Mouse (Mus musculus) forebrain, embryonic 14.5 days (tissue): ENCODE measurements around the gene Pitpnm2. TPM values are rescaled to one million over a fixed set of nuclear protein-coding genes. Genes with fewer than 3 reads are reported as not detected.

Experiments used
- ATAC-seq: fragments of 200-750 bp; cut with Nextera tagmentation; 2 replicates; pipeline ENCODE4 v1.8.0; 2017; ENCODE audit warnings: mild to moderate bottlenecking, moderate library complexity
- DNase-seq: peaks from one replicate; pipeline ENCODE4 v3.0.0-alpha.2; 2015; ENCODE audit warnings: low spot score
- H3K27ac ChIP-seq: fragments of 300-500 bp; sonication (generic); 2 replicates; pipeline ENCODE4 v1.5.1; 2014; ENCODE audit warnings: low read depth, mild to moderate bottlenecking, control low read depth, low read length, moderate library complexity
- H3K27me3 ChIP-seq: fragments of 300-500 bp; sonication (generic); replicated peaks from 2 replicates; pipeline ENCODE4 v1.6.1; 2014; ENCODE audit warnings: low read length, control low read depth, mixed read lengths; ENCODE audit not compliant: control insufficient read depth, insufficient read depth
- H3K36me3 ChIP-seq: fragments of 300-500 bp; sonication (generic); 2 replicates; pipeline ENCODE4 v1.6.1; 2014; ENCODE audit warnings: low read length, control low read depth; ENCODE audit not compliant: control insufficient read depth, insufficient read depth
- H3K4me1 ChIP-seq: fragments of 300-500 bp; sonication (generic); 2 replicates; pipeline ENCODE4 v1.6.1; 2014; ENCODE audit warnings: antibody characterized with exemption, low read length, control low read depth; ENCODE audit not compliant: control insufficient read depth, insufficient read depth
- H3K4me2 ChIP-seq: fragments of 300-500 bp; sonication (generic); 2 replicates; pipeline ENCODE4 v1.6.1; 2014; ENCODE audit warnings: mild to moderate bottlenecking, control low read depth, low read length
- H3K4me3 ChIP-seq: fragments of 300-500 bp; sonication (generic); 2 replicates; pipeline ENCODE4 v1.5.1; 2014; ENCODE audit warnings: low read depth, low read length, control low read depth
- H3K9ac ChIP-seq: fragments of 300-500 bp; sonication (generic); 2 replicates; pipeline ENCODE4 v1.6.1; 2014; ENCODE audit warnings: mild to moderate bottlenecking, low read length, control low read depth, moderate library complexity
- H3K9me3 ChIP-seq: fragments of 300-500 bp; sonication (generic); replicated peaks from 2 replicates; pipeline ENCODE4 v1.6.1; 2016; ENCODE audit warnings: low read length, control low read depth, mixed read lengths; ENCODE audit not compliant: control insufficient read depth
- WGBS: fragments of 180-500 bp; shearing (Covaris S2); extraction: QIAGEN DNeasy Blood & Tissue Kit; methylation state at CpG from one replicate; pipeline ENCODE4 v1.1.7; 2014; 5-methylcytosine and 5-hydroxymethylcytosine counted together
- polyA plus RNA-seq: library from polyadenylated mRNA; unstranded; fragments of >200 nt; fragmentation: Nextera tagmentation; extraction: Ambion mirVana; gene quantifications from 2 replicates; pipeline ENCODE4 v1.2.1, GENCODE M21; 2014

Gene Pitpnm2
- polyA plus RNA-seq, 1 experiment from 2014 or later, result 8.5 TPM

- Histone ChIP-seq H3K27me3 (peaks cover 6% of the 10 kb centered on the region; the same call in 1 of the 2 replicates), H3K4me1 (peaks cover 2% of the 10 kb centered on the region), H3K9ac (no peak overlapping the region), H3K27ac (no peak overlapping the region), H3K9me3 (no peaks in the 10 kb centered on the region), H3K4me2 (no peak overlapping the region), H3K4me3 (no peak overlapping the region), H3K36me3 (no peaks in the 10 kb centered on the region)
- DNase-seq (no peak), ATAC-seq (no peak)
- WGBS, result 87% methylated on average over 11 of the region's 11 CpGs
These were observed 149.2 kb downstream of the Pitpnm2 start for GRCm38 (mm10) chr5:124100128-124101044.

GRCm38 (mm10) chr5:124098923-124099322, 150.6 kb downstream of the Pitpnm2 start:
- Histone ChIP-seq H3K27me3 (peaks cover 13% of the 10 kb centered on the region; the same call in 1 of the 2 replicates), H3K4me2 (no peak overlapping the region), H3K4me1 (peaks cover 3% of the 10 kb centered on the region), H3K4me3 (no peak overlapping the region), H3K9me3 (no peaks in the 10 kb centered on the region), H3K27ac (no peak overlapping the region), H3K9ac (no peak overlapping the region), H3K36me3 (no peaks in the 10 kb centered on the region)
- 84% methylated on average over 2 of the region's 2 CpGs for WGBS
- ATAC-seq (no peak), DNase-seq (no peak)

GRCm38 (mm10) chr5:124095596-124096232, 153.8 kb downstream of the Pitpnm2 start, which contains the start of gene Abcb9:
Gene Abcb9, minus strand, starts transcription at chr5:124095798.
- H3K4me1 ChIP-seq, result peaks cover 3% of the 10 kb centered on the region
- no peaks in the 10 kb centered on the region for H3K9me3 ChIP-seq
- WGBS, result under 1% methylated on average over 42 of the region's 42 CpGs
- peaks cover 13% of the 10 kb centered on the region; the same call in 1 of the 2 replicates for H3K27me3 ChIP-seq
- DNase-seq (peak; percentile 70), ATAC-seq (peak; percentile 76)
- H3K27ac ChIP-seq, result no peak within 1 kb of the TSS
- peak within 1 kb of the TSS; percentile 50 for H3K4me2 ChIP-seq
- peak within 1 kb of the TSS; percentile 45 for H3K9ac ChIP-seq
- H3K36me3 ChIP-seq, result no peaks in the 10 kb centered on the region
- peak within 1 kb of the TSS; percentile 32 for H3K4me3 ChIP-seq

- peak overlapping the region; percentile 50 for H3K4me2 ChIP-seq
- H3K27ac ChIP-seq, result no peak overlapping the region
- peaks cover 13% of the 10 kb centered on the region; the same call in 1 of the 2 replicates for H3K27me3 ChIP-seq
- WGBS, result 12% methylated on average over 19 of the region's 19 CpGs
- H3K36me3 ChIP-seq, result no peaks in the 10 kb centered on the region
- peaks cover 3% of the 10 kb centered on the region for H3K4me1 ChIP-seq
- H3K9ac ChIP-seq, result peak overlapping the region; percentile 45
- peak; percentile 60; the same call in 1 of the 2 replicates for ATAC-seq
- H3K4me3 ChIP-seq, result peak overlapping the region; percentile 32
- no peak for DNase-seq
- H3K9me3 ChIP-seq, result no peaks in the 10 kb centered on the region
These were observed 154.4 kb downstream of the Pitpnm2 start for GRCm38 (mm10) chr5:124095077-124095581.

- Histone ChIP-seq H3K4me3 (no peak overlapping the region), H3K4me2 (no peak overlapping the region), H3K27me3 (peaks cover 13% of the 10 kb centered on the region; the same call in 1 of the 2 replicates), H3K36me3 (no peaks in the 10 kb centered on the region), H3K9me3 (no peaks in the 10 kb centered on the region), H3K4me1 (peaks cover 3% of the 10 kb centered on the region), H3K27ac (no peak overlapping the region), H3K9ac (no peak overlapping the region)
- ATAC-seq, result no peak
- WGBS, result 83% methylated on average over 12 of the region's 12 CpGs
- DNase-seq, result no peak
These were observed 155.5 kb downstream of the Pitpnm2 start for GRCm38 (mm10) chr5:124093852-124094604.

- no peak overlapping the region for H3K27ac ChIP-seq
- H3K9me3 ChIP-seq, result no peaks in the 10 kb centered on the region
- no peak overlapping the region for H3K4me2 ChIP-seq
- H3K27me3 ChIP-seq, result peaks cover 13% of the 10 kb centered on the region; the same call in 1 of the 2 replicates
- 59% methylated on average over 11 of the region's 11 CpGs for WGBS
- no peaks in the 10 kb centered on the region for H3K36me3 ChIP-seq
- no peak overlapping the region for H3K9ac ChIP-seq
- H3K4me3 ChIP-seq, result no peak overlapping the region
- peaks cover 3% of the 10 kb centered on the region for H3K4me1 ChIP-seq
- DNase-seq (peak; percentile 61), ATAC-seq (peak; percentile 42; the same call in 1 of the 2 replicates)
These were observed 156.3 kb downstream of the Pitpnm2 start for GRCm38 (mm10) chr5:124093120-124093794.

- Histone ChIP-seq H3K4me2 (no peak overlapping the region), H3K27ac (no peak overlapping the region), H3K36me3 (no peaks in the 10 kb centered on the region), H3K9me3 (no peaks in the 10 kb centered on the region), H3K4me3 (no peak overlapping the region), H3K27me3 (peaks cover 13% of the 10 kb centered on the region; the same call in 1 of the 2 replicates), H3K9ac (no peak overlapping the region), H3K4me1 (peaks cover 3% of the 10 kb centered on the region)
- DNase-seq (no peak), ATAC-seq (no peak)
- 66% methylated on average over 9 of the region's 9 CpGs for WGBS
These were observed 157.6 kb downstream of the Pitpnm2 start for GRCm38 (mm10) chr5:124091951-124092406.

GRCm38 (mm10) chr5:124089868-124090267, 159.7 kb downstream of the Pitpnm2 start:
- H3K9ac ChIP-seq, result no peak overlapping the region
- no peaks in the 10 kb centered on the region for H3K36me3 ChIP-seq
- no peak for ATAC-seq
- DNase-seq, result no peak
- no peaks in the 10 kb centered on the region for H3K4me1 ChIP-seq
- no peak overlapping the region for H3K27ac ChIP-seq
- no peaks in the 10 kb centered on the region for H3K9me3 ChIP-seq
- WGBS, result 92% methylated on average over 23 of the region's 23 CpGs
- H3K27me3 ChIP-seq, result 0 out of 2 replicates have a peak, but pooled peaks cover 4% of the 10 kb centered on the region
- no peak overlapping the region for H3K4me3 ChIP-seq
- H3K4me2 ChIP-seq, result no peak overlapping the region
